Mouse (Mus musculus) midbrain, embryonic 14.5 days (tissue): Measurements from ENCODE around the gene Lrba. TPM values are rescaled to one million over a fixed set of nuclear protein-coding genes. Genes with fewer than 3 reads are reported as not detected.

ENCODE experiments used
- ATAC-seq: fragments of 200-750 bp; cut with Nextera tagmentation; 2 replicates; pipeline ENCODE4 v1.8.0; 2017; ENCODE audit warnings: moderate number of reproducible peaks, moderate library complexity; ENCODE audit not compliant: low FRiP score, low TSS enrichment
- DNase-seq: peaks from one replicate; pipeline ENCODE4 v3.0.0-alpha.2; 2015
- H3K27ac ChIP-seq: fragments of 300-500 bp; sonication (generic); replicated peaks from 2 replicates; pipeline ENCODE4 v1.5.1; 2014; ENCODE audit warnings: mild to moderate bottlenecking, low read depth, low read length, moderate library complexity
- H3K27me3 ChIP-seq: fragments of 300-500 bp; sonication (generic); 2 replicates; pipeline ENCODE4 v1.6.1; 2014; ENCODE audit warnings: low read length, control low read depth, mixed read lengths; ENCODE audit not compliant: control insufficient read depth, insufficient read depth
- H3K36me3 ChIP-seq: fragments of 300-500 bp; sonication (generic); 2 replicates; pipeline ENCODE4 v1.6.1; 2014; ENCODE audit warnings: low read length, control low read depth; ENCODE audit not compliant: control insufficient read depth, insufficient read depth
- H3K4me1 ChIP-seq: fragments of 300-500 bp; sonication (generic); 2 replicates; pipeline ENCODE4 v1.6.1; 2014; ENCODE audit warnings: mild to moderate bottlenecking, antibody characterized with exemption, low read length, control low read depth; ENCODE audit not compliant: control insufficient read depth, insufficient read depth
- H3K4me2 ChIP-seq: fragments of 300-500 bp; sonication (generic); 2 replicates; pipeline ENCODE4 v1.6.1; 2014; ENCODE audit warnings: mild to moderate bottlenecking, low read length, moderate library complexity
- H3K4me3 ChIP-seq: fragments of 300-500 bp; sonication (generic); replicated peaks from 2 replicates; pipeline ENCODE4 v1.5.1; 2014; ENCODE audit warnings: low read depth, low read length
- H3K9ac ChIP-seq: fragments of 300-500 bp; sonication (generic); replicated peaks from 2 replicates; pipeline ENCODE4 v1.6.1; 2014; ENCODE audit warnings: mild to moderate bottlenecking, low read length, moderate library complexity
- H3K9me3 ChIP-seq: fragments of 300-500 bp; sonication (generic); 2 replicates; pipeline ENCODE4 v1.6.1; 2016; ENCODE audit warnings: low read length, control low read depth, mixed read lengths; ENCODE audit not compliant: control insufficient read depth
- WGBS: fragments of 180-500 bp; shearing (Covaris S2); extraction: QIAGEN DNeasy Blood & Tissue Kit; methylation state at CpG from one replicate; pipeline ENCODE4 v1.1.7; 2014; 5-methylcytosine and 5-hydroxymethylcytosine counted together
- polyA plus RNA-seq: library from polyadenylated mRNA; unstranded; fragments of >200 nt; fragmentation: Nextera tagmentation; extraction: Ambion mirVana; gene quantifications from 2 replicates; pipeline ENCODE4 v1.2.1, GENCODE M21; 2014

The Lrba gene
- polyA plus RNA-seq, 1 experiment from 2014 or later = 10.2 TPM

- 15% methylated on average over 6 of the region's 6 CpGs for WGBS
- ATAC-seq = no peak
These were observed 544.5 kb downstream of the Lrba start for GRCm38 (mm10) chr3:86768969-86769368.

GRCm38 (mm10) chr3:86774566-86775443 is 550.3 kb downstream of the Lrba start:
- H3K27me3 ChIP-seq = no peaks in the 10 kb centered on the region
- ATAC-seq = peak; percentile 37; the same call in 1 of the 2 replicates
- DNase-seq = no peak
- 39% methylated on average over 14 of the region's 14 CpGs for WGBS
- H3K9ac ChIP-seq = no peak overlapping the region
- peaks cover 14% of the 10 kb centered on the region for H3K4me1 ChIP-seq
- H3K4me3 ChIP-seq = no peak overlapping the region
- H3K4me2 ChIP-seq = peak overlapping the region; percentile 25; the same call in 1 of the 2 replicates
- 0 out of 2 replicates have a peak, but pooled peaks cover 2% of the 10 kb centered on the region for H3K36me3 ChIP-seq
- H3K27ac ChIP-seq = peak overlapping the region; percentile 52; the same call in 1 of the 2 replicates
- H3K9me3 ChIP-seq = no peaks in the 10 kb centered on the region

More at GRCm38 (mm10) chr3:86768969-86769368, 544.5 kb downstream of the Lrba start:
- Histone ChIP-seq H3K27ac (no peak overlapping the region), H3K9ac (no peak overlapping the region), H3K4me1 (peaks cover 10% of the 10 kb centered on the region), H3K36me3 (no peaks in the 10 kb centered on the region), H3K27me3 (no peaks in the 10 kb centered on the region), H3K9me3 (no peaks in the 10 kb centered on the region), H3K4me3 (no peak overlapping the region), H3K4me2 (no peak overlapping the region)
- no peak for DNase-seq

DNA sequence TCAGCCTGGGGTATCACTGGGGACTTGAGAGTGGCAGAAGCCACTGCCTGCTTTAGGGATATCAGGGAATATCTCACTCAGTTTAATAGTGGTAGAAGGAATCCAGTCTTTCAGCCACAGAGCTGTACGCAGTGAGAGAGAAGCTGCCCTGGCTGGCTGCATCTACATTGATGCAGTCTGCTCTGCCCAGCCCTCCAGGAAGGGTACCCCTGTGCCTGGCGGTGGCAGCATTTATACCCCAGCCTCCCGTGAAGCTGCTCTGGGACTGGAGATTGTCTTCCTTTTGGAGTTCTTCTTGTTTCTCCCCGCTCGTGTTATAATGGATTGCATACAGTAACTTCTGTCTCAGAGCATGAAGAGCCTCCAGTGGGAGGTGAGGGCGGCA is 551.0 kb downstream of the Lrba start:
- Histone ChIP-seq H3K36me3 (0 out of 2 replicates have a peak, but pooled peaks cover 2% of the 10 kb centered on the region), H3K9ac (no peak overlapping the region), H3K9me3 (no peaks in the 10 kb centered on the region), H3K4me3 (no peak overlapping the region), H3K27me3 (no peaks in the 10 kb centered on the region), H3K4me1 (peaks cover 14% of the 10 kb centered on the region), H3K4me2 (no peak overlapping the region), H3K27ac (peak overlapping the region; percentile 52; the same call in 1 of the 2 replicates)
- no peak; the same call in 1 of the 2 replicates for ATAC-seq
- WGBS = 74% methylated on average over 6 of the region's 6 CpGs
- DNase-seq = no peak

DNA sequence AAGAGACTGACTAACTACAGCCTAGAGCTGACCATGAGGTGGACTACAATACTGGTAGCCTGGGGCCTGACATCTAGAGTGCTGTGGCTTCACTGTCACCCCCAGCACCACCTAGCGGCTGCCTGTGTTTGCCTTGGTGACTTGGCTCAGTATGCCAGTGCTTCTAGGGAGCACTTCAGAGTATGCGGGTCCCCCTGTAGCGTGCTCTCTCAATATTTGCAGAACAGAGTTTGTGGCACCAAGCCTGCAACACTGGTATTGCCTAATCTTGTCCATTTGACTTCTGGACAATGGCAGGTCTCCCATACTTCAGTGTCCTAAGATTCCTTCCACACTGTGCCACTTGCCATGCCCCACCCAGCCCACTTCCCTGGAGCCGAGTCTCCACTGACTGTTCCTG is 555.2 kb downstream of the Lrba start:
- Histone ChIP-seq H3K27me3 (no peaks in the 10 kb centered on the region), H3K4me1 (peaks cover 9% of the 10 kb centered on the region), H3K9ac (no peak overlapping the region), H3K36me3 (peaks cover 24% of the 10 kb centered on the region), H3K4me3 (no peak overlapping the region), H3K27ac (no peak overlapping the region), H3K9me3 (no peaks in the 10 kb centered on the region), H3K4me2 (no peak overlapping the region)
- WGBS = 73% methylated on average over 4 of the region's 4 CpGs
- DNase-seq (peak; percentile 42), ATAC-seq (no peak)

GRCm38 (mm10) chr3:86784051-86784450 is 559.6 kb downstream of the Lrba start:
- no peak overlapping the region for H3K4me2 ChIP-seq
- H3K27me3 ChIP-seq = no peaks in the 10 kb centered on the region
- H3K9me3 ChIP-seq = no peaks in the 10 kb centered on the region
- no peak overlapping the region for H3K4me3 ChIP-seq
- ATAC-seq (no peak), DNase-seq (no peak)
- H3K9ac ChIP-seq = no peak overlapping the region
- H3K27ac ChIP-seq = no peak overlapping the region
- peaks cover 44% of the 10 kb centered on the region for H3K36me3 ChIP-seq
- 0 out of 2 replicates have a peak, but pooled peaks cover 4% of the 10 kb centered on the region for H3K4me1 ChIP-seq
- WGBS = 98% methylated on average over 3 of the region's 3 CpGs

DNA sequence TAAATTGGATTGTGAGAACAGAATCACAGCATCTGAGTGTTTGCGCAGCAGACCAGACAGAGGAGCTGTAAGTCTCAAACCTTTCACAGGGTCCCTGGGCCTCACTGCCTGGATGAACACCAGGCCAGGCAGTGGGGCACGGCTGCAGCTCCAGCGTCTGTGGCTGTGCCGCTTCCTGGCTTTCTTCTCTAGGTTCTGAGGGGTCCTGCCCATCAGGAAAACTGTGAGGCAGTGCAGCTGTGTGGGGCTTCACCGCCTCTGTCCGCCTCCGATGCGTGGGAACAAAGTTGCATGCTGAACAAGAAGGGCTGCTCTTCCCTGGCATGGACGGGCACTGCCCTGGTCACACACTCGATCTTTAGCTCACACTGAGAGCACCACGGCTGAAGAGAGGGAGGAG is 560.5 kb downstream of the Lrba start:
- no peak overlapping the region for H3K27ac ChIP-seq
- no peak overlapping the region for H3K4me2 ChIP-seq
- 83% methylated on average over 11 of the region's 11 CpGs for WGBS
- no peaks in the 10 kb centered on the region for H3K27me3 ChIP-seq
- no peak for DNase-seq
- H3K4me3 ChIP-seq = no peak overlapping the region
- 0 out of 2 replicates have a peak, but pooled peaks cover 8% of the 10 kb centered on the region for H3K4me1 ChIP-seq
- H3K9ac ChIP-seq = no peak overlapping the region
- no peaks in the 10 kb centered on the region for H3K9me3 ChIP-seq
- peaks cover 48% of the 10 kb centered on the region for H3K36me3 ChIP-seq
- ATAC-seq = no peak

GRCm38 (mm10) chr3:86786280-86786679 is 561.8 kb downstream of the Lrba start:
- no peak overlapping the region for H3K27ac ChIP-seq
- 90% methylated on average over 12 of the region's 12 CpGs for WGBS
- H3K36me3 ChIP-seq = peaks cover 56% of the 10 kb centered on the region
- no peaks in the 10 kb centered on the region for H3K9me3 ChIP-seq
- no peak overlapping the region for H3K9ac ChIP-seq
- no peak overlapping the region for H3K4me3 ChIP-seq
- ATAC-seq (no peak), DNase-seq (no peak)
- no peaks in the 10 kb centered on the region for H3K27me3 ChIP-seq
- H3K4me1 ChIP-seq = 0 out of 2 replicates have a peak, but pooled peaks cover 8% of the 10 kb centered on the region
- no peak overlapping the region for H3K4me2 ChIP-seq

- H3K27me3 ChIP-seq = no peaks in the 10 kb centered on the region
- H3K9me3 ChIP-seq = no peaks in the 10 kb centered on the region
- 0 out of 2 replicates have a peak, but pooled peaks cover 8% of the 10 kb centered on the region for H3K4me1 ChIP-seq
- peak overlapping the region; percentile 20 for H3K27ac ChIP-seq
- H3K36me3 ChIP-seq = peaks cover 61% of the 10 kb centered on the region
- no peak overlapping the region for H3K4me3 ChIP-seq
- no peak overlapping the region for H3K9ac ChIP-seq
- 62% methylated on average over 11 of the region's 11 CpGs for WGBS
- peak; percentile 71 for DNase-seq
- no peak overlapping the region for H3K4me2 ChIP-seq
- ATAC-seq = peak; percentile 76
These were observed 562.4 kb downstream of the Lrba start for GRCm38 (mm10) chr3:86786845-86787351.
